Mouse (Mus musculus) intestine, embryonic 15.5 days (tissue): ENCODE measurements around the gene Prkar1b. TPM values are rescaled to one million over a fixed set of nuclear protein-coding genes. Genes with fewer than 3 reads are reported as not detected.
A peak's percentile ranks its signal among the peaks of the same experiment; 100 is the strongest.

ENCODE experiments used
- ATAC-seq: fragments of 200-750 bp; cut with Nextera tagmentation; 2 replicates; pipeline ENCODE4 v1.8.0; 2017; ENCODE audit warnings: moderate TSS enrichment, moderate library complexity
- H3K27ac ChIP-seq: fragments of 300-500 bp; sonication (generic); 2 replicates; pipeline ENCODE4 v1.5.1; 2015; ENCODE audit warnings: mild to moderate bottlenecking, inconsistent platforms
- H3K27me3 ChIP-seq: fragments of 300-500 bp; sonication (generic); replicated peaks from 2 replicates; pipeline ENCODE4 v1.6.1; 2015; ENCODE audit warnings: inconsistent platforms
- H3K36me3 ChIP-seq: fragments of 300-500 bp; sonication (generic); 2 replicates; pipeline ENCODE4 v1.6.1; 2015; ENCODE audit warnings: inconsistent platforms
- H3K4me1 ChIP-seq: fragments of 300-500 bp; sonication (generic); replicated peaks from 2 replicates; pipeline ENCODE4 v1.6.1; 2015; ENCODE audit warnings: inconsistent platforms
- H3K4me2 ChIP-seq: fragments of 300-500 bp; sonication (generic); replicated peaks from 2 replicates; pipeline ENCODE4 v1.6.1; 2015; ENCODE audit warnings: mild to moderate bottlenecking, inconsistent platforms
- H3K4me3 ChIP-seq: fragments of 300-500 bp; sonication (generic); replicated peaks from 2 replicates; pipeline ENCODE4 v1.5.1; 2015; ENCODE audit warnings: inconsistent platforms
- H3K9ac ChIP-seq: fragments of 300-500 bp; sonication (generic); 2 replicates; pipeline ENCODE4 v1.6.1; 2015; ENCODE audit warnings: inconsistent platforms
- H3K9me3 ChIP-seq: fragments of 300-500 bp; sonication (generic); 2 replicates; pipeline ENCODE4 v1.6.1; 2016; ENCODE audit warnings: inconsistent platforms
- WGBS: fragments of 180-500 bp; shearing (Covaris S2); methylation state at CpG from one replicate; pipeline ENCODE4 v1.1.7; 2015; 5-methylcytosine and 5-hydroxymethylcytosine counted together
- polyA plus RNA-seq: library from polyadenylated mRNA; unstranded; fragments of >200 nt; fragmentation: Nextera tagmentation; extraction: Ambion mirVana; gene quantifications from 2 replicates; pipeline ENCODE4 v1.2.1, GENCODE M21; 2015

Prkar1b gene
- polyA plus RNA-seq, 1 experiment from 2014 or later: 26.1 TPM

- 79% methylated on average over 9 of the region's 9 CpGs for WGBS
- no peak overlapping the region for H3K4me2 ChIP-seq
- no peaks in the 10 kb centered on the region for H3K27me3 ChIP-seq
- H3K4me3 ChIP-seq: no peak overlapping the region
- no peak for ATAC-seq
- no peak overlapping the region for H3K9ac ChIP-seq
- H3K36me3 ChIP-seq: no peaks in the 10 kb centered on the region
- H3K9me3 ChIP-seq: no peaks in the 10 kb centered on the region
- no peak overlapping the region for H3K27ac ChIP-seq
- peaks cover 11% of the 10 kb centered on the region for H3K4me1 ChIP-seq
These were observed 9.2 kb downstream of the Prkar1b start for GRCm38 (mm10) chr5:139140589-139140988.

- peak; percentile 83 for ATAC-seq
- H3K4me2 ChIP-seq: peak overlapping the region; percentile 31
These were observed 10.8 kb downstream of the Prkar1b start for GRCm38 (mm10) chr5:139138926-139139472.

GRCm38 (mm10) chr5:139138261-139138925 is 11.4 kb downstream of the Prkar1b start:
- H3K4me2 ChIP-seq: peak overlapping the region; percentile 31
- peaks cover 11% of the 10 kb centered on the region for H3K4me1 ChIP-seq
- peak overlapping the region; percentile 48; the same call in 1 of the 2 replicates for H3K27ac ChIP-seq
- WGBS: 46% methylated on average over 12 of the region's 12 CpGs
- H3K4me3 ChIP-seq: no peak overlapping the region
- H3K9me3 ChIP-seq: no peaks in the 10 kb centered on the region
- peak; percentile 37; the same call in 1 of the 2 replicates for ATAC-seq
- H3K36me3 ChIP-seq: no peaks in the 10 kb centered on the region
- H3K9ac ChIP-seq: no peak overlapping the region
- H3K27me3 ChIP-seq: no peaks in the 10 kb centered on the region

More at GRCm38 (mm10) chr5:139138926-139139472, 10.8 kb downstream of the Prkar1b start:
- no peak overlapping the region for H3K4me3 ChIP-seq
- H3K27ac ChIP-seq: peak overlapping the region; percentile 48
- no peaks in the 10 kb centered on the region for H3K9me3 ChIP-seq
- H3K9ac ChIP-seq: no peak overlapping the region
- peaks cover 11% of the 10 kb centered on the region for H3K4me1 ChIP-seq
- H3K27me3 ChIP-seq: no peaks in the 10 kb centered on the region
- no peaks in the 10 kb centered on the region for H3K36me3 ChIP-seq
- WGBS: 66% methylated on average over 8 of the region's 8 CpGs

- WGBS: 90% methylated on average over 6 of the region's 6 CpGs
These were observed 12.6 kb downstream of the Prkar1b start for GRCm38 (mm10) chr5:139137176-139137575.

GRCm38 (mm10) chr5:139136341-139136740 is 13.5 kb downstream of the Prkar1b start:
- Histone ChIP-seq H3K4me3 (no peak overlapping the region), H3K27me3 (no peaks in the 10 kb centered on the region), H3K9me3 (no peaks in the 10 kb centered on the region), H3K9ac (no peak overlapping the region), H3K4me2 (no peak overlapping the region), H3K27ac (no peak overlapping the region), H3K36me3 (no peaks in the 10 kb centered on the region), H3K4me1 (peaks cover 11% of the 10 kb centered on the region)
- 45% methylated on average over 1 of the region's 1 CpGs for WGBS
- ATAC-seq: no peak

More at GRCm38 (mm10) chr5:139137176-139137575, 12.6 kb downstream of the Prkar1b start:
- H3K36me3 ChIP-seq: no peaks in the 10 kb centered on the region
- no peaks in the 10 kb centered on the region for H3K27me3 ChIP-seq
- H3K4me2 ChIP-seq: no peak overlapping the region
- no peak overlapping the region for H3K27ac ChIP-seq
- no peaks in the 10 kb centered on the region for H3K9me3 ChIP-seq
- H3K4me1 ChIP-seq: peaks cover 11% of the 10 kb centered on the region
- no peak for ATAC-seq
- H3K9ac ChIP-seq: no peak overlapping the region
- H3K4me3 ChIP-seq: no peak overlapping the region

- no peak overlapping the region for H3K27ac ChIP-seq
- H3K27me3 ChIP-seq: no peaks in the 10 kb centered on the region; the same call in 1 of the 2 replicates
- no peak overlapping the region for H3K9ac ChIP-seq
- no peak overlapping the region for H3K4me2 ChIP-seq
- H3K9me3 ChIP-seq: no peaks in the 10 kb centered on the region
- 73% methylated on average over 8 of the region's 8 CpGs for WGBS
- no peaks in the 10 kb centered on the region for H3K36me3 ChIP-seq
- ATAC-seq: no peak
- H3K4me1 ChIP-seq: peaks cover 15% of the 10 kb centered on the region
- no peak overlapping the region for H3K4me3 ChIP-seq
These were observed 15.3 kb downstream of the Prkar1b start for GRCm38 (mm10) chr5:139134501-139134900.

- H3K4me3 ChIP-seq: no peak overlapping the region
- WGBS: 83% methylated on average over 5 of the region's 5 CpGs
- no peak overlapping the region for H3K27ac ChIP-seq
- no peaks in the 10 kb centered on the region for H3K36me3 ChIP-seq
- no peak overlapping the region for H3K4me2 ChIP-seq
- peaks cover 10% of the 10 kb centered on the region; the same call in 1 of the 2 replicates for H3K4me1 ChIP-seq
- ATAC-seq: no peak
- H3K9ac ChIP-seq: no peak overlapping the region
- H3K9me3 ChIP-seq: no peaks in the 10 kb centered on the region
- no peaks in the 10 kb centered on the region; the same call in 1 of the 2 replicates for H3K27me3 ChIP-seq
These were observed 19.4 kb downstream of the Prkar1b start for GRCm38 (mm10) chr5:139130351-139130750.

GRCm38 (mm10) chr5:139129572-139130151 is 20.1 kb downstream of the Prkar1b start:
- Histone ChIP-seq H3K27ac (no peak overlapping the region; the same call in 1 of the 2 replicates), H3K9ac (peak overlapping the region; percentile 58), H3K4me3 (peak overlapping the region; percentile 53), H3K36me3 (no peaks in the 10 kb centered on the region), H3K9me3 (no peaks in the 10 kb centered on the region), H3K4me1 (peaks cover 10% of the 10 kb centered on the region; the same call in 1 of the 2 replicates), H3K27me3 (no peaks in the 10 kb centered on the region; the same call in 1 of the 2 replicates), H3K4me2 (peak overlapping the region; percentile 89)
- peak; percentile 69 for ATAC-seq
- WGBS: 6% methylated on average over 30 of the region's 55 CpGs

- Histone ChIP-seq H3K36me3 (no peaks in the 10 kb centered on the region), H3K27me3 (no peaks in the 10 kb centered on the region; the same call in 1 of the 2 replicates), H3K27ac (peak overlapping the region; percentile 22; the same call in 1 of the 2 replicates), H3K4me1 (peaks cover 10% of the 10 kb centered on the region; the same call in 1 of the 2 replicates), H3K9ac (peak overlapping the region; percentile 58; the same call in 1 of the 2 replicates), H3K4me3 (peak overlapping the region; percentile 53), H3K9me3 (no peaks in the 10 kb centered on the region), H3K4me2 (peak overlapping the region; percentile 89)
- 12% methylated on average over 11 of the region's 12 CpGs for WGBS
- ATAC-seq: peak; percentile 79
These were observed 20.7 kb downstream of the Prkar1b start for GRCm38 (mm10) chr5:139129078-139129477.

- H3K4me1 ChIP-seq: peaks cover 10% of the 10 kb centered on the region; the same call in 1 of the 2 replicates
- H3K27ac ChIP-seq: peak overlapping the region; percentile 54
- H3K27me3 ChIP-seq: no peaks in the 10 kb centered on the region; the same call in 1 of the 2 replicates
- WGBS: 24% methylated on average over 12 of the region's 12 CpGs
- peak; percentile 75 for ATAC-seq
- H3K4me2 ChIP-seq: peak overlapping the region; percentile 89
- H3K36me3 ChIP-seq: no peaks in the 10 kb centered on the region
- peak overlapping the region; percentile 58; the same call in 1 of the 2 replicates for H3K9ac ChIP-seq
- no peaks in the 10 kb centered on the region for H3K9me3 ChIP-seq
- peak overlapping the region; percentile 53 for H3K4me3 ChIP-seq
These were observed 21.2 kb downstream of the Prkar1b start for GRCm38 (mm10) chr5:139128476-139129065.

- no peak overlapping the region for H3K9ac ChIP-seq
- no peak overlapping the region for H3K27ac ChIP-seq
- H3K4me3 ChIP-seq: no peak overlapping the region
- 73% methylated on average over 3 of the region's 3 CpGs for WGBS
- H3K27me3 ChIP-seq: no peaks in the 10 kb centered on the region; the same call in 1 of the 2 replicates
- H3K4me2 ChIP-seq: no peak overlapping the region
- no peak for ATAC-seq
- H3K4me1 ChIP-seq: peaks cover 10% of the 10 kb centered on the region; the same call in 1 of the 2 replicates
- no peaks in the 10 kb centered on the region for H3K9me3 ChIP-seq
- H3K36me3 ChIP-seq: no peaks in the 10 kb centered on the region
These were observed 24.1 kb downstream of the Prkar1b start for GRCm38 (mm10) chr5:139125717-139126116.

- 0 out of 2 replicates have a peak, but pooled peaks cover 3% of the 10 kb centered on the region for H3K4me1 ChIP-seq
- no peaks in the 10 kb centered on the region for H3K27me3 ChIP-seq
- no peak overlapping the region for H3K9ac ChIP-seq
- H3K4me2 ChIP-seq: no peak overlapping the region
- no peak for ATAC-seq
- 58% methylated on average over 2 of the region's 2 CpGs for WGBS
- H3K9me3 ChIP-seq: no peaks in the 10 kb centered on the region
- H3K4me3 ChIP-seq: no peak overlapping the region
- H3K36me3 ChIP-seq: no peaks in the 10 kb centered on the region
- no peak overlapping the region for H3K27ac ChIP-seq
These were observed 30.9 kb downstream of the Prkar1b start for GRCm38 (mm10) chr5:139118961-139119276.
